Mouse (Mus musculus) adipocyte (in vitro differentiated cells): ENCODE data around the gene Palb2.

ENCODE experiments used
- DNase-seq: peaks from one replicate; pipeline ENCODE4 v3.0.0-alpha.2; 2016; ENCODE audit warnings: low spot score

The Palb2 gene

DNA sequence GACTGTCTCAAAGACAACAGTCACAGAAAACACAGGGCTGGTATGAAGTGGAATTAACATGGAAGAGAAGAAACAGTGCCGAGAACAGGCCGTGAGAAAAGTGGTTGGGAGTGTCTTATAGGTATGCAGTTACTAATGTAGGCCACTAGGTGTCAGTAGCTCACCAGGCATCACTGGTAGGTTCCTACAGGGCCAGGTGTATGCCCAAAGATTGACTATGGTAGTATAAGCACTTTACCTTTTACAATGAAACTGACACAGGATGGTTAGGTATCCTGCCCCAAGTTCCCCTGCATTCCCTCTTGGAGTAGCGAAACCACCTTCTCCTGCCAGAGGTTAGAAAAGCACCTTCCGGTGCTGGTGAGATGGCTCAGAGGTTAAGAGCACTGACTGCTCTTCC is 33.6 kb downstream of the Palb2 start:
- DNase-seq: peak; percentile 41

DNA sequence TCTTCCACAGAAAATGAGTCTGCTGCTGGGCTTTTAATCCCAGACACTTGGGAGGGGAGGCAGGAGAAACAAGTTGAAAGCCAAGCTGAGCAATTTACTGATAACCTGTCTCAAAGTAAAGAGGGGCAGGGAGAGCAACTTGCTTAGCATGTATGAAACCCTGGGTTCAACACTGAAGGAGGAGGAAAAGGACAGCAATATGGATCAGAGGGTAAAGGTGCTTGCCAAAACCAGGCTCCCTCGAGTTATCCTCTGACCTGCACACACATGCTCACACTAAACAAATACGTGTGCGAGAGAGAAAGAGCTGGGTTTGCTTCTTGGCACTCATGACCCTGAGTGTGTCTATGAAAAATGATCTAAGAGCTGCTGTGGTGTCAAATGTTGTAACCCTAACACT is 34.8 kb downstream of the Palb2 start:
- DNase-seq: no peak

GRCm38 (mm10) chr7:122094564-122095330 is 38.0 kb downstream of the Palb2 start:
- no peak for DNase-seq

GRCm38 (mm10) chr7:122087195-122087982 is 45.4 kb downstream of the Palb2 start:
- DNase-seq: no peak

DNA sequence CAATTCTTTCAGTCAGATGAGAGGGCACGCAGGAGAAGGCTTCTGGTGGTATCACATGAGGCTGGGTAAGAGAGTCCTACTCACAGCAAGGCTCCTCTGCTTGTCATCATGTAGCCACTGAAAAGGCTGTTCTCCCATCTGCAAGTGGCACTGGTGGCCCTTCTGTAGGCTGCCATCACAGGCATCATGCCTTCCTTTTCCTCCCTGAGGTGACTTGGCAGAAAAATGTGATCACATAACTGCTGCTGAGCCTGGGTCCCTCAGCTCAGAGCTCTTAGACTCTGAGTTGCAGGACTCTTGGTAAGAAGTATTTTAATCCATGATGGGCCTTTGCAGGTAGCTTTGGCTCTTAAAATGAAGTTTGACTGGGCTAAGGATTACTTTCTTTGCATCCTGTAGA is 51.7 kb downstream of the Palb2 start:
- no peak for DNase-seq

- DNase-seq: peak; percentile 35
Observed at GRCm38 (mm10) chr7:122079798-122080554, 52.8 kb downstream of the Palb2 start.

DNA sequence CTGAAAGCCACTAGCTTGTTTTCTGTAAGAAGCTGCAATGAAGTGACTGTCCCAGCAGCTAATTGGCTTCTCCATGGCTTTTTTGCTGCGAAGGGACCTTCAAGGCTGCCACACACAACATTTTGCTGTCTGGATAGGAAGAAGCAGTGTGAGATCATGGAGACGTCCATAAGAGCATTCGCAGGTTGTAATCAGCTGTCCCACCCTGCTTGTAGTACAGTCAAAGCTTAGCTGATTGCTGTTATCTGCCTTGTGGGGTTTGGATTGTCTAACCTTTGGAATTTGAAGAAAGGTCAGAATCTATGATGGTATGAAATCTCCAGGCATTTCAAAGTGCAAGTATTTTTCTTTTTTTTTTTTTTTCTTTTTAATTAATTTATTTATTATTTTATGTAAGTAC is 58.4 kb downstream of the Palb2 start:
- no peak for DNase-seq

DNA sequence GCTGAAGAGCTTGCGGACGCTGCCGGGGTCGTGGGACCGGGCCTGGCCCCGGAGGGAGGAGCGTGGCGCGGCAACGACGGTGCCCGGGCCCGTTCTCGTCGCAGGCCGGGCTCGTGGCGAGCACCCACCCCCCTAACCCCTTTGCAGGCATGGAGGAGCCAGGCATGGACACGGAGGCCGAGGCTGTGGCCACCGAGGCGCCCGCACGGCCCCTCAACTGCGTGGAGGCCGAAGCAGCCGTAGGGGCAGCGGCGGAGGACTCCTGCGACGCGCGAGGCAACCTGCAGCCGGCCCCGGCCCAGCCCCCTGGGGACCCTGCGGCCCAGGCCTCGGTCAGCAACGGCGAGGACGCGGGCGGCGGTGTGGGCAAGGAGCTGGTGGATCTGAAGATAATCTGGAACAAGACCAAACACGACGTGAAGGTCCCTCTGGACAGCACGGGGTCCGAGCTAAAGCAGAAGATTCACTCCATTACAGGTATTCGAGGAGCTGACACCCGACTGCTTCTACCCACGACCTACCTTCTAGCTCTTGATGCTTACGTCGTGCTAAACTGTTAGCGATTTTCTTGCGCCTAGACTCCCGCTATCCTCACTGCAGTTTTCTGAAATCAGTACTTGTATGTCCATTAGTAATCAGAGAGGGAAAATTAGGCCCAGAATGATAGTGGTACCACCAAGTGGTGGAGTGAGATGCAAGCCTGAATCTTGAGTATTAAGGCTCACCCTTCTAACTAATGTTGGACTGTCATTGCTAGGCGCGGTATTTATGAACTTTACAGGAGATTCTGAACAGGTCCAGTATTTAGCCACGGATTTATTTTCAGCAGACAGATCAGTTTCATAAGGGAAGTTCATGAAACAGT is 65.0 kb downstream of the Palb2 start:
- DNase-seq: peak; percentile 50

DNA sequence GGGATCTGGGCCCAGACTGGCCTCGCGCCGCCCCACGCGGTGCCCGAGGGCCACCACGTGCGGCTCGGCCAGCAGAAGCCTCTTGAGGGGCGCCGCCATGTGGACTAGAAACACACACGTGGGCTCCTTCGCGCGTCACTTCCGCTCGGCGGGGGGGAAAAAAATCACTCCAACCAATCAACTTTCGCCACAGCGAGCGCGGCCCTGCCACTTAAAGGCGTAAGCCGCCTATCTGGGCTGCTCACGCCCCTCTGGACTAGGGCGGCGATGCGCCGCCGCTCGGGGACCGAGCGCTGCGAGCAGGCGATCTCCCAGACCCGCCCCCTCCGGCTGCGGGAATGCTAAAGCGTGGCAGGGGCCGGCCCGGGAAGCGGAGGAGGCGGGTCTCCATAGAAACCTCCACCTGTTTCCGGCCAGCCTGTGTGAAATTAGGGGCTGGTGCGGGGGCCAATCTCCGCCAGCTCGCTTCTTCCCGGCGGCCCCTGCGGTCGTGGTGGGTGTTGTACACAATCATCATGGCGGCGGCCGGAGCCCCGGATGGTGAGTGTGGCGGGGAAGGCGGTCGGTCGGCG is 65.8 kb downstream of the Palb2 start, which contains the start of the genes Ubfd1 and Ears2:
Ubfd1 (plus strand) TSS at position 231 of the 572 bp plus-strand sequence.
Ears2 (minus strand) TSS at position 319 of the 572 bp plus-strand sequence.
- peak; percentile 96 for DNase-seq

DNA sequence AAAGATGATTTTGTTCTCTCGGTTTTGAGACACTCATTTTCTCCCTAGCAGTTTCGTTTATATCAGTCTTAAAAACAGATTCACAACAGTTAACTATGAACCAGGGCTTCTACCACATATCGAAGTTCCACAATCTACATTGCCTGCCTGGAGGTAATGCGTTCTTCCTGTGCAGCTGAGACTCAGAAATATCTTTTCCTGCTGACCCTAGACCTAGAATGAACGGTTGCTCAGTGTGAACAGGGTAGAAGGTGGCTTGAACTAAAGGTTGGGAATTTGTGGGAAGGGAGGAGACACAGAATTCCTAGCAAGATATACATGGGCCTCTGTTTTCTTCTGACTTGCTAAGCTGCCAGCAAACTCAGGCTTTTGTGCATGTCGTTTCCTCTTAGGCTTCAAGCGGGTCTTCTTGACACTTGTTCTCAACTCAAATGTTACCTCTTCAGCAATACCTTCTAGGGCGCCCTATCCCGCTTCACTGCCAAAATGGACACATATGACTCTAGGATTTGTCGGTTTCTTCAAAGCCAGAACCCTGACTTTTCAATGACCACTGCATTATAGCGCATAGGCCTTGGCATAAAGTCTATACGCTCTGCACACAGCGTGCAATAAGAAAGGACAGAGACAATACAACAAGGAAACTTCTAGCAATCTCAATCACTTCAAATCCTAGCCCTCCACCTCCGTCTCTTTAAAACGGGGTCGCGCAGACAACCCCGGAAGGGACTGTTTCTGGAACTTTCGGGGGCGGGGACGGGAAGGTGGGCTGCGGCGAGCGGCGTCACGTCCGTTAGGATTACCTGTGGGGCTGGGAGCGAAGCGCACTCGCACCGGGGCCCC is 66.5 kb downstream of the Palb2 start:
- DNase-seq: peak; percentile 70

DNA sequence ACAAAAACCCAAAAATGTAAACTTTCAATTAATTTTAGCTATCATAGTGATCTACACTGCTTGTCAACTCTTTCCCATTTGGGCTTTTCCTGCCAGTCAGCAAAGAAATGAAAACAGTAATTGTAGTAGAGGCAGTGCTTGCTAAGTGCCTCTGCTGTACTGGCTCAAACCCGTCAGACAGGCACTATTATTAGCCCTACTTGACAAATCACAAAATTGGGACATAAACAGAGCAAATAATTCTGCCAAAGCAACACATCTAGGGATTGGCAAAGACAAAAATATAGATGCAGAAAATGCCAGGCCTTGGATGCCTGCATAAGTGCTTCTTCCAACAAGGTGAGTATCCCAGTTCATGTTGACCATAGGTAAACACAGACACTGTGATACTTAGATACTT is 67.1 kb downstream of the Palb2 start:
- peak; percentile 76 for DNase-seq
